Mouse (Mus musculus) neural tube, postnatal 0 days (tissue): ENCODE results near the gene Slc20a1. TPM values are rescaled to one million over a fixed set of nuclear protein-coding genes. Genes with fewer than 3 reads are reported as not detected.

Source experiments
- polyA plus RNA-seq: library from polyadenylated mRNA; unstranded; fragments of >200 nt; fragmentation: Nextera tagmentation; extraction: Ambion mirVana; gene quantifications from 2 replicates; pipeline ENCODE4 v1.2.1, GENCODE M21; 2015

The Slc20a1 gene
- 34.9 and 40.4 TPM in 2 replicates for polyA plus RNA-seq

DNA sequence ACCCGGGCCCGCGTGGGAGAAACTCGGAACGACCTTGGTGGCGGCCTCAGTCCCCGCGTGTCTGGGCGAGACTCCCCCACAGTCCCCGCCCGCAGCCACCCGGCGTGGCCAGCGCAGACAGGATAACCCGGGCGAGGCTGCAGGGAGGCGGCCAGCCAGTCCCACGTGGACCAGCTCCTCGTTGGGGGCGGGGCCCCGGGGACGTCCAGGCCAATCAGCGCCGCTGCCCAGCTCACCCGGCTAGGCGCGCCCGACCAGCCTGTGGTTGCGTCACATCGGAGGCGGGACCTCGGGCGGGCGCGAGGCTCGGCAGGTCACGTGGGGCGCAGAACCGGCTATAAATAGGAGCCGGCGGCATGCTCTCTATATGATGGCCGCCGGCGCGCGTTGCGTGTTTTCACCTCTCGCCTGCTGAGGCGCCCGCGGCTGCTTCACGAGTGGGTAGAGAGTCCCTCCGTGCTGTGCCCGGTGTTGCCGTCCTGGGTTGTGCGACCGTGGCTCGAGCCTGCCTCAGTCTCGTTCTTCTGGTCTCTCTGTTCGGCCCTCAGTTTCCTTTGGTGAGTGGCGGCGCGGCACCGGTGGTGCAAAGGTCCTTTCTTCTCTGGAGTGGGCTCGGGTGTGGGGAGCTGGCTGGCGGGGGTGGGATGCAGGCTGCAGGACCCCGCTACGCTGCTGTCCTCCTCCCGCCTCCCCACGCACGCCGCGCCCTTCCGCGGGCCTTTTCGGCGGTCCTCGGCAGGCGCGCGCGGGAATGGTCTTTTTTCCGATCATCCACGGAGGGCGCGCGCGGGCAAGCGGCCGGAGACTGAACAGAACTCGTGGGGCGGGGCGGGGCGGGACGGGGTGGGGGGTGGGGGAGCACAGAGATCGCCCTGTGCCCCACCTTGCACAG, at the start of gene Slc20a1:
Gene Slc20a1 (plus strand): TSS at position 329 of the 892 bp plus-strand sequence.

Other genes starting within 250 kb of the Slc20a1 start
- 4.8 and 7.1 TPM in 2 replicates for gene Zc3h6, start 231.4 kb upstream of the Slc20a1 start, polyA plus RNA-seq
- gene Gm10762, start 231.0 kb upstream of the Slc20a1 start, polyA plus RNA-seq: 23.0 and 28.1 TPM in 2 replicates
- 0.63 and 0.98 TPM in 2 replicates for gene Vinac1, start 150.6 kb upstream of the Slc20a1 start, polyA plus RNA-seq
- 41.3 and 47.1 TPM in 2 replicates for gene Ttl, start 132.8 kb upstream of the Slc20a1 start, polyA plus RNA-seq
- 9.8 and 10.0 TPM in 2 replicates for gene Polr1b, start 97.8 kb upstream of the Slc20a1 start, polyA plus RNA-seq
- 21.7 and 23.6 TPM in 2 replicates for gene Chchd5, start 69.1 kb upstream of the Slc20a1 start, polyA plus RNA-seq
- gene Ckap2l, start 98.4 kb downstream of the Slc20a1 start, polyA plus RNA-seq: 4.6 and 5.2 TPM in 2 replicates
- 0.23 and 0.81 TPM in 2 replicates for gene Il1a, start 111.2 kb downstream of the Slc20a1 start, polyA plus RNA-seq
- not detected in 2 replicates for gene Il1b, start 172.4 kb downstream of the Slc20a1 start, polyA plus RNA-seq